Mouse (Mus musculus) liver, embryonic 14.5 days (tissue): ENCODE measurements around the gene Ngdn. TPM values are rescaled to one million over a fixed set of nuclear protein-coding genes. Genes with fewer than 3 reads are reported as not detected.

Experiments
- ATAC-seq: fragments of 200-750 bp; cut with Nextera tagmentation; 2 replicates; pipeline ENCODE4 v1.8.0; 2017; ENCODE audit warnings: moderate number of reproducible peaks, mild to moderate bottlenecking, moderate library complexity; ENCODE audit not compliant: insufficient read depth
- DNase-seq, 3 experiments: peaks; one replicate each; pipeline ENCODE4 v3.0.0-alpha.2; 2012 to 2013; ENCODE audit warnings: low read depth in 3 of 3, low spot score in 3 of 3
- H3K27ac ChIP-seq: fragments of 300-500 bp; sonication (generic); 2 replicates; pipeline ENCODE4 v1.5.1; 2014; ENCODE audit warnings: moderate library complexity, mild to moderate bottlenecking, control low read depth, inconsistent platforms
- H3K27me3 ChIP-seq: fragments of 300-500 bp; sonication (generic); 2 replicates; pipeline ENCODE4 v1.6.1; 2014; ENCODE audit warnings: mild to moderate bottlenecking, low read length, moderate library complexity; ENCODE audit not compliant: control insufficient read depth, insufficient read depth
- H3K36me3 ChIP-seq: fragments of 300-500 bp; sonication (generic); replicated peaks from 2 replicates; pipeline ENCODE4 v1.6.1; 2014; ENCODE audit warnings: low read depth; ENCODE audit not compliant: control insufficient read depth, insufficient read depth
- H3K4me1 ChIP-seq, 2 experiments: fragments of 200-500 bp in 1 of 2; fragments of 300-500 bp in 1 of 2; sonication (generic) in 1 of 2; replicated peaks; 2 replicates each; pipeline ENCODE4 v1.6.1; 2012 to 2014; ENCODE audit warnings: antibody characterized with exemption in 1 of 2, inconsistent platforms in 1 of 2, low read length in 1 of 2; ENCODE audit not compliant: control insufficient read depth in 2 of 2, insufficient read depth in 2 of 2
- H3K4me2 ChIP-seq: fragments of 300-500 bp; sonication (generic); 2 replicates; pipeline ENCODE4 v1.6.1; 2014; ENCODE audit warnings: low read depth, mild to moderate bottlenecking, control low read depth, moderate library complexity
- H3K4me3 ChIP-seq, 2 experiments: fragments of 200-500 bp in 1 of 2; fragments of 300-500 bp in 1 of 2; sonication (generic) in 1 of 2; 2 replicates each; pipeline ENCODE4 v1.5.1; 2012 to 2014; ENCODE audit warnings: low read depth in 2 of 2, low read length in 2 of 2, mild to moderate bottlenecking in 2 of 2, control low read depth in 1 of 2, inconsistent platforms in 1 of 2, moderate library complexity in 1 of 2; ENCODE audit not compliant: insufficient read depth in 1 of 2
- H3K9ac ChIP-seq: fragments of 300-500 bp; sonication (generic); replicated peaks from 2 replicates; pipeline ENCODE4 v1.6.1; 2014; ENCODE audit warnings: mild to moderate bottlenecking, control low read depth, moderate library complexity
- H3K9me3 ChIP-seq: fragments of 300-500 bp; sonication (generic); 2 replicates; pipeline ENCODE4 v1.6.1; 2016; ENCODE audit warnings: low read length, mixed read lengths; ENCODE audit not compliant: control insufficient read depth
- CTCF ChIP-seq: IDR thresholded peaks from 2 replicates; pipeline ENCODE4 v1.5.1; 2016; ENCODE audit warnings: antibody characterized with exemption, low read depth, control low read depth
- EP300 ChIP-seq: IDR thresholded peaks from 2 replicates; pipeline ENCODE4 v1.6.1; 2016; ENCODE audit warnings: antibody characterized with exemption, low read depth
- WGBS: fragments of 180-500 bp; shearing (Covaris S2); extraction: QIAGEN DNeasy Blood & Tissue Kit; methylation state at CpG from one replicate; pipeline ENCODE4 v1.1.7; 2014; ENCODE audit not compliant: insufficient replicate concordance; 5-methylcytosine and 5-hydroxymethylcytosine counted together
- polyA plus RNA-seq, 2 experiments: library from polyadenylated mRNA; depleted of rRNA in 1 of 2; stranded (reverse) in 1 of 2; unstranded in 1 of 2; fragments of >200 nt; fragmentation: Nextera tagmentation in 1 of 2; extraction: Ambion mirVana in 1 of 2; gene quantifications; 2 replicates each; pipeline versions ENCODE4 v1.2.1 to v1.2.3; 2012 to 2014

Ngdn gene
- polyA plus RNA-seq, 2 experiments, result 31.0 to 36.0 TPM

DNA sequence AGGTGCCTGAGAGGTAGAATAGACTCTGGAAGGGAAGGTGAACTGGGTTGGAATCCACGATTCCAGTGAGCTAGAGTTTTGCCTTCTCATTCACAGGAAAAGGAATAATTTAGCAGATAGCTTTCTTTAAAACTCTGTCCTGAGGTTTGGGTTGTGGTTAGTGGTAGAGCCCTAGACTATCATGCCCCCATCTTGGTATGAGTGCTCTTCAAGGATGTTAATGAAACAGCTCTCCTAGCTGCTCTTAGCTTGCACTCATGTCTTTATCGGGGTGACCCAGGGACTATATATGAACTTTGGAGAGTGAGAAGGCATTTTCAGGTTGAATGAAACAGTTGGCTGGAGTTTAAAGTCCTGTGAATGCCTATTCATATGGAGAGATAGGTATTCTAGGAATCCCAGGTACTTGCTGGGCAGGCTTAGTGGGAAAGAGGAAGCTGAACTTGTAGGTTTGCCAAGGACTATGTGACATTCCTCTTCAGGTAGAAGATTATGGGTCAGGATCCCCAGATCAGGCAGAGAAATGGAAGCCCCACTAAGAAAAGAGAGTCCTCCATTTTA is 32.8 kb downstream of the Ngdn start:
- H3K36me3 ChIP-seq, result no peaks in the 10 kb centered on the region
- no peak for ATAC-seq
- no peaks in the 10 kb centered on the region for H3K27me3 ChIP-seq
- DNase-seq, result no peak
- no peaks in the 10 kb centered on the region for H3K9me3 ChIP-seq
- no peak overlapping the region for H3K27ac ChIP-seq
- H3K4me3 ChIP-seq, result no peak overlapping the region
- WGBS, result 46% methylated on average over 2 of the region's 2 CpGs
- TF ChIP-seq EP300 (no peak), CTCF (no peak)
- no peaks in the 10 kb centered on the region for H3K4me1 ChIP-seq
- no peak overlapping the region for H3K4me2 ChIP-seq
- H3K9ac ChIP-seq, result no peak overlapping the region

- H3K27ac ChIP-seq, result no peak overlapping the region
- no peaks in the 10 kb centered on the region for H3K27me3 ChIP-seq
- TF ChIP-seq EP300 (no peak), CTCF (no peak)
- no peaks in the 10 kb centered on the region for H3K36me3 ChIP-seq
- 77% methylated on average over 9 of the region's 9 CpGs for WGBS
- H3K4me2 ChIP-seq, result no peak overlapping the region
- H3K4me1 ChIP-seq, result peaks cover 0 to 8% of the 10 kb centered on the region in 2 experiments; a peak in 1 of 4 replicates
- H3K9ac ChIP-seq, result no peak overlapping the region
- no peaks in the 10 kb centered on the region for H3K9me3 ChIP-seq
- ATAC-seq (no peak), DNase-seq (no peak)
- no peak overlapping the region for H3K4me3 ChIP-seq
Observed at GRCm38 (mm10) chr14:55052496-55052895, 37.2 kb downstream of the Ngdn start.

- Histone ChIP-seq H3K4me2 (no peak overlapping the region), H3K27me3 (no peaks in the 10 kb centered on the region), H3K4me1 (peaks cover 0 to 13% of the 10 kb centered on the region in 2 experiments; a peak in 3 of 4 replicates), H3K36me3 (no peaks in the 10 kb centered on the region), H3K4me3 (no peak overlapping the region), H3K9ac (no peak overlapping the region), H3K9me3 (no peaks in the 10 kb centered on the region), H3K27ac (no peak overlapping the region)
- TF ChIP-seq CTCF, result no peak
- TF ChIP-seq EP300, result no peak
- DNase-seq, result no peak
- no peak for ATAC-seq
- 58% methylated on average over 4 of the region's 4 CpGs for WGBS
Observed at GRCm38 (mm10) chr14:55053050-55053449, 37.8 kb downstream of the Ngdn start.

- Histone ChIP-seq H3K4me3 (no peak overlapping the region), H3K36me3 (no peaks in the 10 kb centered on the region), H3K27me3 (no peaks in the 10 kb centered on the region), H3K27ac (no peak overlapping the region), H3K9me3 (no peaks in the 10 kb centered on the region), H3K9ac (no peak overlapping the region), H3K4me1 (peaks cover 6 to 20% of the 10 kb centered on the region in 2 experiments), H3K4me2 (no peak overlapping the region)
- TF ChIP-seq EP300, result no peak
- TF ChIP-seq CTCF, result no peak
- DNase-seq (no peak), ATAC-seq (no peak)
- 80% methylated on average over 17 of the region's 17 CpGs for WGBS
Observed at GRCm38 (mm10) chr14:55053708-55054190, 38.5 kb downstream of the Ngdn start.

- DNase-seq (no peak), ATAC-seq (no peak)
- peaks cover 11 to 26% of the 10 kb centered on the region in 2 experiments for H3K4me1 ChIP-seq
- 59% methylated on average over 10 of the region's 10 CpGs for WGBS
- H3K27me3 ChIP-seq, result no peaks in the 10 kb centered on the region
- no peaks in the 10 kb centered on the region for H3K9me3 ChIP-seq
- no peaks in the 10 kb centered on the region for H3K36me3 ChIP-seq
- no peak overlapping the region for H3K4me3 ChIP-seq
- H3K4me2 ChIP-seq, result no peak overlapping the region
- TF ChIP-seq CTCF, result no peak
- no peak for TF ChIP-seq EP300
- H3K27ac ChIP-seq, result no peak overlapping the region
- H3K9ac ChIP-seq, result no peak overlapping the region
Observed at GRCm38 (mm10) chr14:55054191-55054749, 39.0 kb downstream of the Ngdn start.
